Mouse (Mus musculus) lung, embryonic 15.5 days (tissue): ENCODE data around the gene Fgfr2. TPM values are rescaled to one million over a fixed set of nuclear protein-coding genes. Genes with fewer than 3 reads are reported as not detected.

Source experiments
- ATAC-seq: fragments of 200-750 bp; cut with Nextera tagmentation; 2 replicates; pipeline ENCODE4 v1.8.0; 2017; ENCODE audit warnings: moderate number of reproducible peaks, borderline replicate concordance; ENCODE audit not compliant: low FRiP score, low TSS enrichment; ENCODE audit errors: extremely low read depth
- H3K27ac ChIP-seq: fragments of 300-500 bp; sonication (generic); 2 replicates; pipeline ENCODE4 v1.5.1; 2015; ENCODE audit warnings: moderate library complexity, mild to moderate bottlenecking, inconsistent platforms
- H3K27me3 ChIP-seq: fragments of 300-500 bp; sonication (generic); 2 replicates; pipeline ENCODE4 v1.6.1; 2015; ENCODE audit warnings: inconsistent platforms
- H3K36me3 ChIP-seq: fragments of 300-500 bp; sonication (generic); 2 replicates; pipeline ENCODE4 v1.6.1; 2015; ENCODE audit warnings: inconsistent platforms
- H3K4me1 ChIP-seq: fragments of 300-500 bp; sonication (generic); 2 replicates; pipeline ENCODE4 v1.6.1; 2015; ENCODE audit warnings: inconsistent platforms
- H3K4me2 ChIP-seq: fragments of 300-500 bp; sonication (generic); 2 replicates; pipeline ENCODE4 v1.6.1; 2015; ENCODE audit warnings: inconsistent platforms, mild to moderate bottlenecking, moderate library complexity
- H3K4me3 ChIP-seq: fragments of 300-500 bp; sonication (generic); 2 replicates; pipeline ENCODE4 v1.5.1; 2015; ENCODE audit warnings: mild to moderate bottlenecking, inconsistent platforms
- H3K9ac ChIP-seq: fragments of 300-500 bp; sonication (generic); 2 replicates; pipeline ENCODE4 v1.6.1; 2015; ENCODE audit warnings: inconsistent platforms
- H3K9me3 ChIP-seq: fragments of 300-500 bp; sonication (generic); 2 replicates; pipeline ENCODE4 v1.6.1; 2016; ENCODE audit warnings: inconsistent platforms
- WGBS: fragments of 180-500 bp; shearing (Covaris S2); methylation state at CpG from one replicate; pipeline ENCODE4 v1.1.7; 2015; 5-methylcytosine and 5-hydroxymethylcytosine counted together
- polyA plus RNA-seq: library from polyadenylated mRNA; unstranded; fragments of >200 nt; fragmentation: Nextera tagmentation; extraction: Ambion mirVana; gene quantifications from 2 replicates; pipeline ENCODE4 v1.2.1, GENCODE M21; 2015

Fgfr2 gene
- polyA plus RNA-seq, 1 experiment from 2014 or later: 160 TPM

DNA sequence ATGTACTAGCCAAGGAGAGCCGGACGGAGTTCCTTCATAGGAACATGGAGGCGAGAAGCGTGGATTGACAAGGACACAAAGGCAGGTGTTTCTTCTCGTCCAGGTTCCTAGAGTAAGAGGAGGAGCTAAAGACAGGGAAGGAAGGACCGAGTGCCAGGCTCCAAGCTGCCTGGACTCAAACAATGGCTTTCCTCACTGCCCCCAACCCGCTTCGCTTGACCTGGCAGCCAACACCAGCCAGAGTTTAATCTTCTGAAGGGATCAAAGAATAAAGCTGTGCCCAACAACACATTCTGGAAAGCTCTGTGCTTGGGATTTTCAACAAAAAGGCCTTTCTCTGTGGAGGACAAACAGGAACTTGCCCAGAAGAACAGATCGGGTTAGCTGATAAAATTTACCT lies 69.4 kb downstream of the Fgfr2 start:
- no peak overlapping the region for H3K9ac ChIP-seq
- peaks cover 28% of the 10 kb centered on the region for H3K4me1 ChIP-seq
- H3K36me3 ChIP-seq: peaks cover 19% of the 10 kb centered on the region
- H3K27ac ChIP-seq: peak overlapping the region; percentile 52
- H3K27me3 ChIP-seq: no peaks in the 10 kb centered on the region
- WGBS: 73% methylated on average over 9 of the region's 9 CpGs
- H3K4me3 ChIP-seq: no peak overlapping the region
- ATAC-seq: no peak
- H3K9me3 ChIP-seq: no peaks in the 10 kb centered on the region
- H3K4me2 ChIP-seq: no peak overlapping the region

DNA sequence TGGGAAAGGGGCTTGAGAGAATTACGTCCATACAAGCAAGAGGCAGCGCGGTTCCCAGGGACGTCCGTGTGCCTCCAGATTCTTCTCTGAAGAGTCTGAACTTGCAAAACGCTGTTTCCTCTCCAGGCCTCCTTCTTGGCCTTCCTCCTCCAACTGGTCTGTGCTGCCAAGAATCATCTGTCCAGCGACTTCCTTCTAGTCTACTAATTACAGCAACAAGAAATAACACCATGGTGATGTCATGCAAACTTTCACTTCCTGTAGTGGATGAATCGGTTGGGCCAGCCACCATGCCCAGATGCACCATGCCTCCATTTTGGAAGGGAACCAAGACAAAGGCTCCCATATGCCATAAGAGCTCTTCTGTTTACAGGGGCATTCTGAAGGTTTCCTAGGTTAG lies 70.3 kb downstream of the Fgfr2 start:
- H3K27ac ChIP-seq: peak overlapping the region; percentile 82
- WGBS: 54% methylated on average over 8 of the region's 8 CpGs
- H3K9ac ChIP-seq: no peak overlapping the region
- no peaks in the 10 kb centered on the region for H3K27me3 ChIP-seq
- peaks cover 37% of the 10 kb centered on the region for H3K4me1 ChIP-seq
- no peaks in the 10 kb centered on the region for H3K9me3 ChIP-seq
- ATAC-seq: peak; percentile 59
- H3K36me3 ChIP-seq: peaks cover 19% of the 10 kb centered on the region
- no peak overlapping the region for H3K4me3 ChIP-seq
- peak overlapping the region; percentile 28; the same call in 1 of the 2 replicates for H3K4me2 ChIP-seq

GRCm38 (mm10) chr7:133050681-133051080 lies 72.5 kb downstream of the Fgfr2 start:
- H3K36me3 ChIP-seq: peaks cover 11% of the 10 kb centered on the region
- H3K4me2 ChIP-seq: no peak overlapping the region
- no peaks in the 10 kb centered on the region for H3K27me3 ChIP-seq
- 64% methylated on average over 6 of the region's 6 CpGs for WGBS
- no peak for ATAC-seq
- no peak overlapping the region for H3K4me3 ChIP-seq
- no peaks in the 10 kb centered on the region for H3K9me3 ChIP-seq
- H3K9ac ChIP-seq: no peak overlapping the region
- H3K27ac ChIP-seq: no peak overlapping the region
- peaks cover 37% of the 10 kb centered on the region for H3K4me1 ChIP-seq

DNA sequence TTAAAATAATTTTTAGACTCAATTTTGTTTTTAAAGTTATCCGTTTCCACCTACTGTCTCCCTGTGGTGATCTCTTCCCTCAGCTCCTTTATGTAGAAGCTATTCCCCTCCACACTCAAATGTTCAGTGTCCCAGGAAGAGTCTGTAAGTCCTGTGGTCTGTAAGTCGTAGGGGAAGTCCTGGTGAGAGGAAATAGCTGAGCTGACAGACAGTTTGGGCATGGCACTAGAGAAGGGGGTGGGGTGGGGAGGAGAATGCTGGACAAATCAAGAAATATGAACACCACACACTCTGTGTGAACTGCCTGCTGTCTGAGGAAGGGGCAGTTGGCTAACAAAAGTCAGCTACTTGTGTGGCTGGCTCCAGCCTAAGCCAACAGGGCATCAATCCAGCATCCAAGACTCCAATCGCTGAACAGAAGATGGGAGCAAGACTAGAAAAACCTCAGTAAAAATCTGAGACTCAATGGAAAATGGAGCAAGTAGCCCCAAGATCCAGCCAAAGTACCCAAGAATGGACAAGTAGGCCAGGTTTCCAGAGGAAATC lies 75.0 kb downstream of the Fgfr2 start:
- Histone ChIP-seq H3K4me3 (no peak overlapping the region), H3K36me3 (peaks cover 3% of the 10 kb centered on the region; the same call in 1 of the 2 replicates), H3K27ac (no peak overlapping the region; the same call in 1 of the 2 replicates), H3K4me2 (no peak overlapping the region), H3K9ac (no peak overlapping the region), H3K4me1 (peaks cover 45% of the 10 kb centered on the region), H3K9me3 (no peaks in the 10 kb centered on the region), H3K27me3 (no peaks in the 10 kb centered on the region)
- no peak for ATAC-seq
- WGBS: 49% methylated on average over 3 of the region's 3 CpGs

- H3K9ac ChIP-seq: no peak overlapping the region
- no peaks in the 10 kb centered on the region for H3K9me3 ChIP-seq
- H3K27me3 ChIP-seq: no peaks in the 10 kb centered on the region
- H3K36me3 ChIP-seq: peaks cover 3% of the 10 kb centered on the region; the same call in 1 of the 2 replicates
- WGBS: 71% methylated on average over 4 of the region's 4 CpGs
- no peak overlapping the region for H3K4me2 ChIP-seq
- no peak for ATAC-seq
- H3K27ac ChIP-seq: no peak overlapping the region
- no peak overlapping the region for H3K4me3 ChIP-seq
- H3K4me1 ChIP-seq: peaks cover 47% of the 10 kb centered on the region
Measured at GRCm38 (mm10) chr7:133047287-133047686, 75.9 kb downstream of the Fgfr2 start.

DNA sequence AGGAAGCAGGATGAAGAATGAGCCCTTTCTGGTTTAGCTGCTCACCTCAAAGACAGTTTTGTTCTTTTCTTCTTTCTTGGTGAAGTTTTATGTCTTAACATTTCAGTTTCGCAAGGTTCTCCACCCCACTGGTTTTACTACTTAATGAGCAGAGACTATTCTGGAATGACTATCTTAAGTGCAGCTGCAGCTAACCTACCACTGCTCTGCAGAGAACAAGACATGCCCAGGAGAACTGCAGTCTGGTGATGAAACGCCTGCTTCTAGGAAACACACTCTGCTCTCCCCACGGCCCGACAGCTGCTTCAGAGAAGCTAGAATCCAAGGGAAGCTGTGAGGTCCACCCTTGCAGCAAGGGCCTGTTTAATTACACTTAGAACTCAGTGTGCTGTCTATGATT lies 78.4 kb downstream of the Fgfr2 start:
- H3K9me3 ChIP-seq: no peaks in the 10 kb centered on the region
- WGBS: 42% methylated on average over 4 of the region's 4 CpGs

DNA sequence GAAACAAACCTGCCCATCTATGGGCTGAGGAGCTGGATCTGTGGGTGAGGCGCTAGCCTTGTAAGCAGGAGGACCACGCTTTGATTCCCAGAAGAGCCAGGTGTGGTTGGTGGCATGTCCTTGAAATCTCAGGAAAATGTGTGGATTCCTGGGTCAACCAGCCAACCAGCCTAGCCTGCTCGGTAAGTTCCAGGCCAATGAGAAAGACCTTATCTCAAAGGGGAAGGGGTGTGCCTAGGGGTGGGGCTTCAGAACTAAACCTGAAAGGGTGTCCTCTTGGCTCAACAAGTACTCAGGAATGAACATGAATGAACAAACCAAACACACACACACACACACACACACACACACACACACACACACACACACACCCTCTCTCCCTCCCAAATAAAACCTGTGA lies 81.4 kb downstream of the Fgfr2 start:
- Histone ChIP-seq H3K36me3 (no peaks in the 10 kb centered on the region), H3K9ac (no peak overlapping the region), H3K4me2 (peak overlapping the region; percentile 40; the same call in 1 of the 2 replicates), H3K4me3 (no peak overlapping the region), H3K9me3 (no peaks in the 10 kb centered on the region), H3K27ac (peak overlapping the region; percentile 93), H3K4me1 (peaks cover 80% of the 10 kb centered on the region), H3K27me3 (no peaks in the 10 kb centered on the region)
- peak; percentile 74 for ATAC-seq
- WGBS: 55% methylated on average over 3 of the region's 3 CpGs

More for the DNA sequence above, 78.4 kb downstream of the Fgfr2 start:
- no peak overlapping the region for H3K4me3 ChIP-seq
- ATAC-seq: no peak
- no peaks in the 10 kb centered on the region for H3K36me3 ChIP-seq
- H3K4me1 ChIP-seq: peaks cover 67% of the 10 kb centered on the region
- no peaks in the 10 kb centered on the region for H3K27me3 ChIP-seq
- no peak overlapping the region for H3K9ac ChIP-seq
- 0 out of 2 replicates have a peak overlapping the region, but pooled peaks have one; percentile 16 for H3K27ac ChIP-seq
- no peak overlapping the region for H3K4me2 ChIP-seq

- WGBS: 44% methylated on average over 3 of the region's 3 CpGs
- no peak for ATAC-seq
- H3K27me3 ChIP-seq: no peaks in the 10 kb centered on the region
- H3K4me1 ChIP-seq: peaks cover 87% of the 10 kb centered on the region
- no peaks in the 10 kb centered on the region for H3K36me3 ChIP-seq
- H3K27ac ChIP-seq: peak overlapping the region; percentile 93
- no peak overlapping the region for H3K9ac ChIP-seq
- no peak overlapping the region for H3K4me3 ChIP-seq
- H3K9me3 ChIP-seq: no peaks in the 10 kb centered on the region
- H3K4me2 ChIP-seq: no peak overlapping the region
Measured at GRCm38 (mm10) chr7:133040688-133041345, 82.3 kb downstream of the Fgfr2 start.

GRCm38 (mm10) chr7:133039556-133040255 lies 83.4 kb downstream of the Fgfr2 start:
- WGBS: 70% methylated on average over 3 of the region's 3 CpGs
- no peaks in the 10 kb centered on the region for H3K9me3 ChIP-seq
- peak overlapping the region; percentile 93 for H3K27ac ChIP-seq
- H3K36me3 ChIP-seq: no peaks in the 10 kb centered on the region
- no peak for ATAC-seq
- H3K4me3 ChIP-seq: no peak overlapping the region
- no peak overlapping the region for H3K4me2 ChIP-seq
- peaks cover 80% of the 10 kb centered on the region for H3K4me1 ChIP-seq
- H3K27me3 ChIP-seq: no peaks in the 10 kb centered on the region
- H3K9ac ChIP-seq: no peak overlapping the region

GRCm38 (mm10) chr7:133037618-133038017 lies 85.5 kb downstream of the Fgfr2 start:
- Histone ChIP-seq H3K4me1 (peaks cover 82% of the 10 kb centered on the region), H3K4me2 (no peak overlapping the region), H3K4me3 (no peak overlapping the region), H3K27ac (peak overlapping the region; percentile 26), H3K9me3 (no peaks in the 10 kb centered on the region), H3K27me3 (no peaks in the 10 kb centered on the region), H3K9ac (no peak overlapping the region), H3K36me3 (no peaks in the 10 kb centered on the region)
- WGBS: 47% methylated on average over 4 of the region's 4 CpGs
- ATAC-seq: no peak

GRCm38 (mm10) chr7:133037217-133037616 lies 85.9 kb downstream of the Fgfr2 start:
- H3K4me2 ChIP-seq: no peak overlapping the region
- no peaks in the 10 kb centered on the region for H3K36me3 ChIP-seq
- peaks cover 78% of the 10 kb centered on the region for H3K4me1 ChIP-seq
- no peaks in the 10 kb centered on the region for H3K27me3 ChIP-seq
- no peak overlapping the region for H3K9ac ChIP-seq
- 46% methylated on average over 5 of the region's 5 CpGs for WGBS
- no peak overlapping the region for H3K4me3 ChIP-seq
- no peak for ATAC-seq
- H3K27ac ChIP-seq: peak overlapping the region; percentile 26
- no peaks in the 10 kb centered on the region for H3K9me3 ChIP-seq

GRCm38 (mm10) chr7:133035901-133036300 lies 87.2 kb downstream of the Fgfr2 start:
- H3K9me3 ChIP-seq: no peaks in the 10 kb centered on the region
- no peaks in the 10 kb centered on the region for H3K36me3 ChIP-seq
- H3K4me1 ChIP-seq: peaks cover 67% of the 10 kb centered on the region
- H3K4me3 ChIP-seq: no peak overlapping the region
- no peak for ATAC-seq
- no peak overlapping the region for H3K27ac ChIP-seq
- H3K27me3 ChIP-seq: no peaks in the 10 kb centered on the region
- no peak overlapping the region for H3K9ac ChIP-seq
- H3K4me2 ChIP-seq: no peak overlapping the region
